12 mouse cellular contexts compared by ENCODE assay signal in the genomic region with DNA sequence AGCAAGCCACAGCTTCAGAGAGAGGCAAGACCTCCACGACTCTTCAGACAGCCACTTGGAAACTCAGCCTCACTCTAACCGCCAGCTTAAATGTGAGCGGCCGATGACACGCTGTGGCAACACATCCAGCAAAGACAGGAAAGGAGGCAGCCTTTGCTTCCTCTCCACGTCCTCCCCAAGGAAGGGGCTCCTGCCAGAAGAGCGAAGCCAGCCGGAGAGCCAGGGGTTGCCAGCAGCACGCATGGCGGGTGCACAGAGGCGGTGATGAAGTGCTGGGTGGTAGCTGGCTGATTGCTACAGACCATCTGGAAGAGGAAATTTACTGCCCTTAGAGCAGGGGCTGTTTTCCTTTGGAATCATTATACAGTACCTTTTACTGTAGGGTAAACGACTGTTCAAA.
DNase-seq lines count a peak whose midpoint lies in the region; ATAC-seq and TF ChIP-seq lines count a peak whose summit lies in the region.
"Had no signal": no experiment of that assay in that cellular context is flagged by ENCODE, and none has a peak within 500 bp of the region (broad histone marks: within the 10 kb centered on the region; RNA-seq: fewer than 3 reads in every experiment).

No protein-coding gene starts in this region.

- no peaks in the 10 kb centered on the region for H3K27me3 ChIP-seq in heart, embryonic 15.5 days
- no peaks in the 10 kb centered on the region for H3K27me3 ChIP-seq in limb, embryonic 14.5 days (ENCODE audit: control insufficient read depth, insufficient read depth, low read length)
- H3K27me3 ChIP-seq: midbrain, embryonic 12.5 days; stomach, embryonic 15.5 days had no signal

- no peak overlapping the region for H3K27ac ChIP-seq in heart, embryonic 15.5 days
- H3K27ac ChIP-seq in ES-E14 (ENCODE audit: insufficient read depth, low read depth, low read length, poor library complexity, severe bottlenecking) = no peak overlapping the region
- no peak overlapping the region for H3K27ac ChIP-seq in limb, embryonic 14.5 days (replicated peaks; ENCODE audit: low read depth, low read length)
- H3K27ac ChIP-seq: midbrain, embryonic 12.5 days; stomach, embryonic 15.5 days had no signal

- 44% methylated on average over 12 of the region's 12 CpGs for WGBS in heart, embryonic 15.5 days
- 27% methylated on average over 12 of the region's 12 CpGs for WGBS in limb, embryonic 14.5 days

- H3K36me3 ChIP-seq in heart, embryonic 15.5 days = no peaks in the 10 kb centered on the region
- no peaks in the 10 kb centered on the region for H3K36me3 ChIP-seq in ES-E14 (ENCODE audit: control insufficient read depth, insufficient read depth, low read length, poor library complexity, severe bottlenecking)
- H3K36me3 ChIP-seq in limb, embryonic 14.5 days (ENCODE audit: control insufficient read depth, insufficient read depth, low read length) = no peaks in the 10 kb centered on the region
- H3K36me3 ChIP-seq: midbrain, embryonic 12.5 days; stomach, embryonic 15.5 days had no signal

- no peak overlapping the region for H3K9ac ChIP-seq in heart, embryonic 15.5 days
- H3K9ac ChIP-seq in ES-E14 (ENCODE audit: insufficient read depth, low read depth, low read length, poor library complexity, severe bottlenecking) = peak overlapping the region; percentile 54
- H3K9ac ChIP-seq in limb, embryonic 14.5 days (ENCODE audit: low read depth, low read length, severe bottlenecking) = no peak overlapping the region
- H3K9ac ChIP-seq: midbrain, embryonic 12.5 days; stomach, embryonic 15.5 days had no signal

- intact Hi-C loops in gastrocnemius, postnatal 14 days (cut with DNase I; ENCODE audit: low total_unique reads) = no loop called here

- H3K4me3 ChIP-seq in heart, embryonic 15.5 days = no peak overlapping the region
- peak overlapping the region; percentile 39 to 51; a peak in 3 of 4 replicates for H3K4me3 ChIP-seq in ES-E14 (ENCODE audit: insufficient read depth in 1 of 2, low read depth in 1 of 2, low read length in 2 of 2, poor library complexity in 1 of 2, severe bottlenecking in 1 of 2)
- no peak overlapping the region for H3K4me3 ChIP-seq in limb, embryonic 14.5 days (replicated peaks; ENCODE audit: low read length)
- H3K4me3 ChIP-seq: midbrain, embryonic 12.5 days; stomach, embryonic 15.5 days had no signal

- H3K4me2 ChIP-seq in heart, embryonic 15.5 days = peak overlapping the region; percentile 5; the same call in 1 of the 2 replicates
- 0 out of 2 replicates have a peak overlapping the region, but pooled peaks have one; percentile 16 for H3K4me2 ChIP-seq in limb, embryonic 14.5 days (replicated peaks; ENCODE audit: low read depth, low read length, severe bottlenecking)
- H3K4me2 ChIP-seq: midbrain, embryonic 12.5 days; stomach, embryonic 15.5 days had no signal

- DNase-seq in heart, adult 8-10 months (ENCODE audit: low spot score) = no peak
- peak; percentile 48 for DNase-seq in 416B (ENCODE audit: low read depth)
- DNase-seq in ES-E14 (ENCODE audit: low read depth, low spot score) = no peak
- DNase-seq in limb, embryonic 14.5 days (ENCODE audit: low spot score) = no peak
- DNase-seq in layer of hippocampus, postnatal 14 days (ENCODE audit: low spot score in 2 of 2) = no peak
- no peak for DNase-seq in gastrocnemius, postnatal 14 days
- DNase-seq in right cerebral cortex, postnatal 10 days (ENCODE audit: low spot score in 2 of 2) = no peak
- DNase-seq: adrenal gland, postnatal 36 days; cerebellum, adult 9-11 months had no signal

- H3K4me1 ChIP-seq in heart, embryonic 15.5 days (replicated peaks) = peaks cover 15% of the 10 kb centered on the region
- H3K4me1 ChIP-seq in ES-E14 (ENCODE audit: control insufficient read depth in 2 of 2, insufficient read depth in 2 of 2, low read length in 2 of 2, poor library complexity in 1 of 2) = no peaks in the 10 kb centered on the region; a peak in 1 of 4 replicates
- peaks cover 15% of the 10 kb centered on the region; the same call in 1 of the 2 replicates for H3K4me1 ChIP-seq in limb, embryonic 14.5 days (ENCODE audit: control insufficient read depth, insufficient read depth, low read length)

- TF ChIP-seq POLR2A in limb, embryonic 14.5 days (IDR thresholded peaks at IDR 0.05; ENCODE audit: borderline replicate concordance, extremely low read depth, insufficient read depth, insufficient read length) = no peak

- ATAC-seq in heart, embryonic 15.5 days (replicated peaks; ENCODE audit: insufficient number of reproducible peaks, insufficient read depth, low FRiP score, low read depth) = no peak
- ATAC-seq in limb, embryonic 14.5 days (ENCODE audit: low FRiP score, low read depth) = peak; percentile 21; the same call in 1 of the 2 replicates

- no peaks in the 10 kb centered on the region for H3K9me3 ChIP-seq in heart, embryonic 15.5 days (replicated peaks)
- H3K9me3 ChIP-seq in ES-E14 (ENCODE audit: control insufficient read depth, insufficient read depth, low read depth, low read length) = no peaks in the 10 kb centered on the region
- no peaks in the 10 kb centered on the region for H3K9me3 ChIP-seq in limb, embryonic 14.5 days (ENCODE audit: control insufficient read depth, low read length)
- H3K9me3 ChIP-seq: midbrain, embryonic 12.5 days; stomach, embryonic 15.5 days had no signal

- in situ Hi-C loops in ES-E14 (cut with MboI; ENCODE audit: low sequenced_read_pairs in 2 of 2, unreplicated experiment in 2 of 2) = no loop called here

TF ChIP-seq in ES-E14, 5 proteins besides CTCF, POLR2A, EP300 and RAD21:
- TF ChIP-seq ZNF384 (IDR thresholded peaks at IDR 0.05; ENCODE audit: low read depth, low read length) (no peak), MAFK (IDR thresholded peaks at IDR 0.05; ENCODE audit: insufficient read depth, low read depth, low read length) (no peak), ZC3H11A (IDR thresholded peaks at IDR 0.05; ENCODE audit: borderline replicate concordance, low read depth, low read length) (no peak), HCFC1 (IDR thresholded peaks at IDR 0.05; ENCODE audit: borderline replicate concordance, insufficient read depth, low read length) (no peak), CHD2 (IDR thresholded peaks at IDR 0.05; ENCODE audit: low read depth, low read length) (no peak)

Comparison
In these comparisons a context has a peak if more than half of its experiments do, and no peak if none do; other contexts are left out.
1. H3K4me3 ChIP-seq: peak in ES-E14 (2 of 2); none in heart, embryonic 15.5 days (single experiment) and limb, embryonic 14.5 days (single experiment).